Mouse (Mus musculus): Measurements from ENCODE around the gene Rabep1.
A peak's percentile ranks its signal among the peaks of the same experiment; 100 is the strongest.

The Rabep1 gene

GRCm38 (mm10) chr11:70891616-70892015, 47.0 kb downstream of the Rabep1 start:
- DNase-seq (ENCODE audit: low read depth, low spot score): no peak

- no peak for DNase-seq (ENCODE audit: low read depth, low spot score)
Observed at GRCm38 (mm10) chr11:70897680-70898079, 53.1 kb downstream of the Rabep1 start.

GRCm38 (mm10) chr11:70898182-70898581, 53.6 kb downstream of the Rabep1 start:
- DNase-seq (ENCODE audit: low read depth, low spot score): peak; percentile 4

GRCm38 (mm10) chr11:70906681-70907080, 62.1 kb downstream of the Rabep1 start:
- no peak for DNase-seq (ENCODE audit: low read depth, low spot score)

GRCm38 (mm10) chr11:70911323-70911722, 66.7 kb downstream of the Rabep1 start:
- no peak for DNase-seq (ENCODE audit: low read depth, low spot score)

- DNase-seq (ENCODE audit: low read depth, low spot score): no peak
Observed at GRCm38 (mm10) chr11:70911920-70912319, 67.3 kb downstream of the Rabep1 start.

- DNase-seq (ENCODE audit: low read depth, low spot score): no peak
Observed at GRCm38 (mm10) chr11:70917896-70918295, 73.3 kb downstream of the Rabep1 start.

GRCm38 (mm10) chr11:70919524-70919923, 74.9 kb downstream of the Rabep1 start:
- DNase-seq (ENCODE audit: low read depth, low spot score): no peak

GRCm38 (mm10) chr11:70931461-70931860, 86.9 kb downstream of the Rabep1 start:
- no peak for DNase-seq (ENCODE audit: low read depth, low spot score)

- peak; percentile 67 for DNase-seq (ENCODE audit: low read depth, low spot score)
Observed at GRCm38 (mm10) chr11:70935316-70935715, 90.7 kb downstream of the Rabep1 start.

- peak; percentile 29 for DNase-seq (ENCODE audit: low read depth, low spot score)
Observed at GRCm38 (mm10) chr11:70942596-70942995, 98.0 kb downstream of the Rabep1 start.

GRCm38 (mm10) chr11:70943651-70944050, 99.1 kb downstream of the Rabep1 start:
- DNase-seq (ENCODE audit: low read depth, low spot score): no peak

- no peak for DNase-seq (ENCODE audit: low read depth, low spot score)
Observed at GRCm38 (mm10) chr11:70944935-70945817, 100.6 kb downstream of the Rabep1 start.

- peak; percentile 64 for DNase-seq (ENCODE audit: low read depth, low spot score)
Observed at GRCm38 (mm10) chr11:70954711-70955110, 110.1 kb downstream of the Rabep1 start.

GRCm38 (mm10) chr11:70960786-70961554, 116.4 kb downstream of the Rabep1 start:
- no peak for DNase-seq (ENCODE audit: low read depth, low spot score)

GRCm38 (mm10) chr11:70964222-70964907, 119.8 kb downstream of the Rabep1 start:
- DNase-seq (ENCODE audit: low read depth, low spot score): peak; percentile 66

- DNase-seq (ENCODE audit: low read depth, low spot score): peak; percentile 69
Observed at GRCm38 (mm10) chr11:70969271-70969794, 124.8 kb downstream of the Rabep1 start.

- DNase-seq (ENCODE audit: low read depth, low spot score): peak; percentile 98
Observed at GRCm38 (mm10) chr11:70969821-70970559, 125.4 kb downstream of the Rabep1 start, which contains the start of the genes Nup88 and Rpain. Nup88 (minus strand) TSS chr11:70969973. Rpain (plus strand) TSS chr11:70970213.

- peak; percentile 71 for DNase-seq (ENCODE audit: low read depth, low spot score)
Observed at GRCm38 (mm10) chr11:70970560-70971540, 126.3 kb downstream of the Rabep1 start.

GRCm38 (mm10) chr11:70972586-70972985, 128.0 kb downstream of the Rabep1 start:
- DNase-seq (ENCODE audit: low read depth, low spot score): no peak

Measured in ZHBTc4 (cell line).